17 mouse cellular contexts compared by ENCODE assay signal in the genomic region with DNA sequence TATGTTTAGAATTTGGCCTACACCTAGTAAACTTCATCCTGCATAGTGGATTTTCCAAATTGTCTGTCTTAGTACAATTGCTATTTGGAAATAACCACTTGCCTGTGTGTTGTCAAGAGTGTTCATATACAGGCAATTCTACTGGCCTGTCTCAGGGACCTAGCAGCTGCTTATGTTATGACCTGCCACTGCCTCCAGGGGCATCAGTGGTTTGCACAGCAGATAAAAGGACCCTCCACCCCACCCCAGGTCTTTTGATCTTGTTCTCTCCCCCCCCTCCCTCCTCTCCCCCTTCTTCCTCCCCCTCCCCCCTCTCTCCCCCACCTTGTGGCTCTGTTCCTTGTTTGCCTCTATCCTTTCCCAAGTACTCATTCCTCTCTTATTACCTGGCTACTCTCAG.
"Had no signal": no experiment of that assay in that cellular context is flagged by ENCODE, and none has a peak within 500 bp of the region (broad histone marks: within the 10 kb centered on the region; RNA-seq: fewer than 3 reads in every experiment).

No protein-coding gene starts in this region.

- H3K36me3 ChIP-seq: lung, embryonic 15.5 days; midbrain, embryonic 12.5 days; midbrain, embryonic 15.5 days; neural tube, embryonic 12.5 days; stomach, embryonic 15.5 days had no signal

- H3K4me1 ChIP-seq: lung, embryonic 15.5 days; megakaryocyte, embryonic 14.5 days; midbrain, embryonic 12.5 days; midbrain, embryonic 15.5 days; neural tube, embryonic 12.5 days; stomach, embryonic 15.5 days had no signal

- ATAC-seq: liver, postnatal 0 days; lung, postnatal 0 days; midbrain, embryonic 15.5 days had no signal

- H3K9me3 ChIP-seq: lung, embryonic 15.5 days; megakaryocyte, embryonic 14.5 days; midbrain, embryonic 12.5 days; midbrain, embryonic 15.5 days; neural tube, embryonic 12.5 days; stomach, embryonic 15.5 days had no signal

- DNase-seq: liver, postnatal 0 days; lung, adult 2 months; lung, postnatal 14 days; lung, postnatal 36 days; right cerebral cortex, postnatal 14 days; thymus, adult 2 months; thymus, postnatal 25 days; thymus, postnatal 4 days had no signal

- H3K4me2 ChIP-seq: lung, embryonic 15.5 days; midbrain, embryonic 12.5 days; midbrain, embryonic 15.5 days; neural tube, embryonic 12.5 days; stomach, embryonic 15.5 days had no signal

- H3K9ac ChIP-seq: liver, postnatal 0 days; lung, embryonic 15.5 days; midbrain, embryonic 12.5 days; midbrain, embryonic 15.5 days; neural tube, embryonic 12.5 days; stomach, embryonic 15.5 days had no signal

- H3K4me3 ChIP-seq: lung, embryonic 15.5 days; megakaryocyte, embryonic 14.5 days; midbrain, embryonic 12.5 days; midbrain, embryonic 15.5 days; neural tube, embryonic 12.5 days; stomach, embryonic 15.5 days had no signal

- H3K27me3 ChIP-seq: lung, embryonic 15.5 days; megakaryocyte, embryonic 14.5 days; midbrain, embryonic 12.5 days; midbrain, embryonic 15.5 days; neural tube, embryonic 12.5 days; stomach, embryonic 15.5 days had no signal

- H3K27ac ChIP-seq: lung, embryonic 15.5 days; macrophage; midbrain, embryonic 12.5 days; midbrain, embryonic 15.5 days; neural tube, embryonic 12.5 days; stomach, embryonic 15.5 days; stomach, postnatal 0 days had no signal
